Mouse (Mus musculus) hindbrain, embryonic 14.5 days (tissue): ENCODE measurements at regions not wholly inside any gene's neighbourhood (a gene's known extent, or its start where the extent isn't known, plus 50 kb on each side); places are given as distances from the start of the nearest gene placed in this dataset.

Experiments used
- ATAC-seq: fragments of 200-750 bp; cut with Nextera tagmentation; 2 replicates; pipeline ENCODE4 v1.8.0; 2017; ENCODE audit warnings: moderate number of reproducible peaks, mild to moderate bottlenecking, moderate TSS enrichment, moderate library complexity; ENCODE audit not compliant: low FRiP score
- DNase-seq: peaks from one replicate; pipeline ENCODE4 v3.0.0-alpha.2; 2015; ENCODE audit warnings: low spot score
- H3K27ac ChIP-seq: fragments of 300-500 bp; sonication (generic); 2 replicates; pipeline ENCODE4 v1.5.1; 2014; ENCODE audit warnings: mild to moderate bottlenecking, moderate library complexity
- H3K27me3 ChIP-seq: fragments of 300-500 bp; sonication (generic); 2 replicates; pipeline ENCODE4 v1.6.1; 2014; ENCODE audit warnings: mild to moderate bottlenecking, low read length, mixed read lengths; ENCODE audit not compliant: control insufficient read depth, insufficient read depth
- H3K36me3 ChIP-seq: fragments of 300-500 bp; sonication (generic); replicated peaks from 2 replicates; pipeline ENCODE4 v1.6.1; 2014; ENCODE audit not compliant: control insufficient read depth, insufficient read depth
- H3K4me1 ChIP-seq: fragments of 300-500 bp; sonication (generic); replicated peaks from 2 replicates; pipeline ENCODE4 v1.6.1; 2014; ENCODE audit warnings: antibody characterized with exemption, low read length, mixed read lengths; ENCODE audit not compliant: control insufficient read depth, insufficient read depth
- H3K4me2 ChIP-seq: fragments of 300-500 bp; sonication (generic); replicated peaks from 2 replicates; pipeline ENCODE4 v1.6.1; 2014; ENCODE audit warnings: mild to moderate bottlenecking, moderate library complexity
- H3K4me3 ChIP-seq: fragments of 300-500 bp; sonication (generic); replicated peaks from 2 replicates; pipeline ENCODE4 v1.5.1; 2014; ENCODE audit warnings: mild to moderate bottlenecking, low read length
- H3K9ac ChIP-seq: fragments of 300-500 bp; sonication (generic); 2 replicates; pipeline ENCODE4 v1.6.1; 2014
- H3K9me3 ChIP-seq: fragments of 300-500 bp; sonication (generic); 2 replicates; pipeline ENCODE4 v1.6.1; 2016; ENCODE audit warnings: low read length; ENCODE audit not compliant: control insufficient read depth
- WGBS: fragments of 180-500 bp; shearing (Covaris S2); extraction: QIAGEN DNeasy Blood & Tissue Kit; methylation state at CpG from one replicate; pipeline ENCODE4 v1.1.7; 2014; 5-methylcytosine and 5-hydroxymethylcytosine counted together

- no peaks in the 10 kb centered on the region for H3K27me3 ChIP-seq
- no peaks in the 10 kb centered on the region for H3K9me3 ChIP-seq
- no peaks in the 10 kb centered on the region for H3K36me3 ChIP-seq
- H3K27ac ChIP-seq = no peak overlapping the region
- DNase-seq = no peak
- WGBS = 40% methylated on average over 11 of the region's 11 CpGs
- no peak overlapping the region for H3K4me3 ChIP-seq
- no peak overlapping the region for H3K9ac ChIP-seq
- H3K4me2 ChIP-seq = no peak overlapping the region
- no peak; the same call in 1 of the 2 replicates for ATAC-seq
- peaks cover 12% of the 10 kb centered on the region for H3K4me1 ChIP-seq
These were observed 187.7 kb upstream of the Spdye4c start for GRCm38 (mm10) chr2:128403143-128403935.

GRCm38 (mm10) chr2:128404405-128404804, 186.6 kb upstream of the Spdye4c start:
- ATAC-seq = no peak

GRCm38 (mm10) chr2:128407076-128407475, 183.9 kb upstream of the Spdye4c start:
- H3K9me3 ChIP-seq = no peaks in the 10 kb centered on the region
- H3K4me2 ChIP-seq = no peak overlapping the region
- peaks cover 12% of the 10 kb centered on the region for H3K4me1 ChIP-seq
- ATAC-seq (no peak), DNase-seq (no peak)
- H3K27ac ChIP-seq = no peak overlapping the region
- H3K4me3 ChIP-seq = no peak overlapping the region
- H3K36me3 ChIP-seq = no peaks in the 10 kb centered on the region
- 79% methylated on average over 7 of the region's 7 CpGs for WGBS
- H3K27me3 ChIP-seq = no peaks in the 10 kb centered on the region
- H3K9ac ChIP-seq = no peak overlapping the region

More at GRCm38 (mm10) chr2:128404405-128404804, 186.6 kb upstream of the Spdye4c start:
- H3K9ac ChIP-seq = no peak overlapping the region
- no peak for DNase-seq
- H3K9me3 ChIP-seq = no peaks in the 10 kb centered on the region
- H3K4me3 ChIP-seq = no peak overlapping the region
- 86% methylated on average over 3 of the region's 3 CpGs for WGBS
- H3K27ac ChIP-seq = no peak overlapping the region
- H3K4me2 ChIP-seq = no peak overlapping the region
- no peaks in the 10 kb centered on the region for H3K36me3 ChIP-seq
- no peaks in the 10 kb centered on the region for H3K27me3 ChIP-seq
- peaks cover 12% of the 10 kb centered on the region for H3K4me1 ChIP-seq

- H3K27ac ChIP-seq = no peak overlapping the region
- H3K4me3 ChIP-seq = no peak overlapping the region
- no peak overlapping the region for H3K9ac ChIP-seq
- H3K36me3 ChIP-seq = no peaks in the 10 kb centered on the region
- DNase-seq = no peak
- no peak for ATAC-seq
- H3K4me1 ChIP-seq = peaks cover 4% of the 10 kb centered on the region
- WGBS = 40% methylated on average over 6 of the region's 6 CpGs
- H3K4me2 ChIP-seq = no peak overlapping the region
- H3K9me3 ChIP-seq = no peaks in the 10 kb centered on the region
- no peaks in the 10 kb centered on the region for H3K27me3 ChIP-seq
These were observed 182.3 kb upstream of the Spdye4c start for GRCm38 (mm10) chr2:128408718-128409117.

GRCm38 (mm10) chr2:128412352-128412751, 178.7 kb upstream of the Spdye4c start:
- no peak overlapping the region for H3K4me2 ChIP-seq
- no peaks in the 10 kb centered on the region for H3K4me1 ChIP-seq
- no peak for DNase-seq
- no peak overlapping the region for H3K9ac ChIP-seq
- H3K36me3 ChIP-seq = no peaks in the 10 kb centered on the region
- no peaks in the 10 kb centered on the region for H3K9me3 ChIP-seq
- no peaks in the 10 kb centered on the region for H3K27me3 ChIP-seq
- 12% methylated on average over 10 of the region's 10 CpGs for WGBS
- no peak for ATAC-seq
- no peak overlapping the region for H3K4me3 ChIP-seq
- H3K27ac ChIP-seq = no peak overlapping the region

- Histone ChIP-seq H3K27me3 (no peaks in the 10 kb centered on the region), H3K27ac (no peak overlapping the region), H3K4me1 (no peaks in the 10 kb centered on the region), H3K9me3 (no peaks in the 10 kb centered on the region), H3K4me2 (no peak overlapping the region), H3K4me3 (no peak overlapping the region), H3K9ac (no peak overlapping the region), H3K36me3 (no peaks in the 10 kb centered on the region)
- WGBS = 46% methylated on average over 10 of the region's 10 CpGs
- ATAC-seq (no peak), DNase-seq (no peak)
These were observed 178.0 kb upstream of the Spdye4c start for GRCm38 (mm10) chr2:128412974-128413373.

GRCm38 (mm10) chr2:128414588-128415240, 176.3 kb upstream of the Spdye4c start:
- DNase-seq (no peak), ATAC-seq (no peak)
- 83% methylated on average over 17 of the region's 17 CpGs for WGBS
- H3K27ac ChIP-seq = no peak overlapping the region
- no peak overlapping the region for H3K4me3 ChIP-seq
- H3K27me3 ChIP-seq = no peaks in the 10 kb centered on the region
- H3K4me2 ChIP-seq = no peak overlapping the region
- H3K9ac ChIP-seq = no peak overlapping the region
- no peaks in the 10 kb centered on the region for H3K4me1 ChIP-seq
- H3K9me3 ChIP-seq = no peaks in the 10 kb centered on the region
- H3K36me3 ChIP-seq = no peaks in the 10 kb centered on the region

GRCm38 (mm10) chr2:128416416-128416815, 174.6 kb upstream of the Spdye4c start:
- no peak overlapping the region for H3K4me2 ChIP-seq
- H3K36me3 ChIP-seq = no peaks in the 10 kb centered on the region
- H3K27me3 ChIP-seq = no peaks in the 10 kb centered on the region
- ATAC-seq (no peak), DNase-seq (no peak)
- no peak overlapping the region for H3K4me3 ChIP-seq
- H3K9me3 ChIP-seq = no peaks in the 10 kb centered on the region
- no peak overlapping the region for H3K9ac ChIP-seq
- H3K27ac ChIP-seq = no peak overlapping the region
- H3K4me1 ChIP-seq = no peaks in the 10 kb centered on the region
- WGBS = 68% methylated on average over 7 of the region's 7 CpGs

- Histone ChIP-seq H3K27ac (no peak overlapping the region), H3K27me3 (no peaks in the 10 kb centered on the region), H3K36me3 (no peaks in the 10 kb centered on the region), H3K4me2 (no peak overlapping the region), H3K9me3 (no peaks in the 10 kb centered on the region), H3K9ac (no peak overlapping the region), H3K4me3 (no peak overlapping the region), H3K4me1 (no peaks in the 10 kb centered on the region)
- DNase-seq = no peak
- no peak for ATAC-seq
- 75% methylated on average over 3 of the region's 3 CpGs for WGBS
These were observed 172.0 kb upstream of the Spdye4c start for GRCm38 (mm10) chr2:128418960-128419359.
